Mouse (Mus musculus): ENCODE data around the gene Tent4a.

DNA sequence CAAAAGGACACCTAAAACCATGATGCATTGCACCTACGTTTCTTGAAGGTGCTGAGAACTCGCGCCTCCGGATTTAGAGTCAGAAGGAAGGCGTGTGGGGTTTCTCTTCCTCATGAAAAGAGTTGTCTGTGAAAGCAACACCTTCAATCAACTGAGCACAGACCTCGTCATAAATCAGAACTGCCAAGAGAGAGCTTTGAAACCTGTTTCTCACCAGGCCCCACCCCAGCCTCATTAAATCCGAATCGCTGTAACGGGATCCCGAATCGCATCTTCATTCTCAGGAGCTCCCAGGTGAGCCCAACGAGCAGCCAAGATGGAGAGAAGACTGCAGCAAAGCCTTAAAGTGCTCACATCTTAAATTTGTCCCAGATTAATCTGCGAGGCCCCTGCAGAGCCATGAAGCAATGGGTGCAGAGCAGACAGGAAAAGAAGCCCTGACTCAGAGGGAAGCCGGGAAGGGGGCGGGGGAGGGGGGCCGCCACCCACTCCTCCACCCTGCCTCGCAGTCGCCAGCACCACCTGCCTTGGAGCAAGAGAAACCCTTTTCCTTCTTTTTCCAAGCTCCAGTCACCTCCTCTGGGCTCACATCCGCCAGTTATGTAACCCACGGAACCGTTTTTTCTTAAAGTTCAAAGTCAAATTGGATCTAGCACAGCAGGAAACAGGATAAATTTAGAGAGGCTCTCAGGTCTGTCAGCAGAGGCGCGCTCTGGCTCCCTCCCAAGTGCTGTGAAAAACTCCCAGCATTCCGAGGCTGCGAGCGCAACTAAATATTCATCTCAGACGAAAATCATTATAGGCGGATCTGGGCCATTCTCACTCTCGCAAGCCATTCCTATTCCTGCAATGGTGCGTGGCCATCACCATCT is 52.5 kb downstream of the Tent4a start:
- TF ChIP-seq POLR2A (IDR thresholded peaks at IDR 0.05; ENCODE audit: extremely low read depth, insufficient read depth, low read length), result no peak
- no peak for TF ChIP-seq CTCF (IDR thresholded peaks at IDR 0.05; ENCODE audit: extremely low read depth, insufficient read depth, low read length)
